Mouse (Mus musculus) ovary, adult 18-20 months (tissue): Measurements from ENCODE around the gene Cntnap4.

Source experiments
- DNase-seq: peaks from one replicate; pipeline ENCODE4 v3.0.0; 2022; ENCODE audit warnings: low spot score, mixed read lengths

The Cntnap4 gene

GRCm38 (mm10) chr8:112569471-112570141, at the start of gene Cntnap4:
TSS of gene Cntnap4 (plus strand) at chr8:112570043.
- DNase-seq, result no peak

- no peak for DNase-seq
Observed at GRCm38 (mm10) chr8:112557376-112557775, 12.5 kb upstream of the Cntnap4 start.

- DNase-seq, result no peak
Observed at GRCm38 (mm10) chr8:112570541-112570940, 698 bp downstream of the Cntnap4 start.

- no peak for DNase-seq
Observed at GRCm38 (mm10) chr8:112571337-112571904, 1.6 kb downstream of the Cntnap4 start.

GRCm38 (mm10) chr8:112581473-112581872, 11.6 kb downstream of the Cntnap4 start:
- DNase-seq, result no peak

GRCm38 (mm10) chr8:112583440-112583839, 13.6 kb downstream of the Cntnap4 start:
- no peak for DNase-seq

- DNase-seq, result no peak
Observed at GRCm38 (mm10) chr8:112588357-112589051, 18.7 kb downstream of the Cntnap4 start.

- DNase-seq, result no peak
Observed at GRCm38 (mm10) chr8:112589052-112589389, 19.2 kb downstream of the Cntnap4 start.

GRCm38 (mm10) chr8:112596023-112596776, 26.4 kb downstream of the Cntnap4 start:
- no peak for DNase-seq

GRCm38 (mm10) chr8:112599975-112600374, 30.1 kb downstream of the Cntnap4 start:
- DNase-seq, result no peak

- no peak for DNase-seq
Observed at GRCm38 (mm10) chr8:112601150-112601549, 31.3 kb downstream of the Cntnap4 start.

GRCm38 (mm10) chr8:112610121-112610520, 40.3 kb downstream of the Cntnap4 start:
- no peak for DNase-seq

- no peak for DNase-seq
Observed at GRCm38 (mm10) chr8:112628791-112629190, 58.9 kb downstream of the Cntnap4 start.

- DNase-seq, result no peak
Observed at GRCm38 (mm10) chr8:112652657-112653056, 82.8 kb downstream of the Cntnap4 start.

- DNase-seq, result no peak
Observed at GRCm38 (mm10) chr8:112653276-112653675, 83.4 kb downstream of the Cntnap4 start.

GRCm38 (mm10) chr8:112653994-112654393, 84.2 kb downstream of the Cntnap4 start:
- DNase-seq, result no peak

- no peak for DNase-seq
Observed at GRCm38 (mm10) chr8:112664067-112664466, 94.2 kb downstream of the Cntnap4 start.

GRCm38 (mm10) chr8:112674671-112675070, 104.8 kb downstream of the Cntnap4 start:
- DNase-seq, result no peak

- DNase-seq, result no peak
Observed at GRCm38 (mm10) chr8:112681757-112682156, 111.9 kb downstream of the Cntnap4 start.

GRCm38 (mm10) chr8:112695708-112696107, 125.9 kb downstream of the Cntnap4 start:
- no peak for DNase-seq

- DNase-seq, result no peak
Observed at GRCm38 (mm10) chr8:112698141-112698540, 128.3 kb downstream of the Cntnap4 start.

GRCm38 (mm10) chr8:112716982-112717381, 147.1 kb downstream of the Cntnap4 start:
- no peak for DNase-seq

- no peak for DNase-seq
Observed at GRCm38 (mm10) chr8:112724918-112725317, 155.1 kb downstream of the Cntnap4 start.
